Mouse (Mus musculus) CH12F3 (cell line): ENCODE data around the gene Tle1.

Experiments used
- in situ Hi-C: fragments of 300-500 bp; cut with MboI; formaldehyde crosslinking; loops from 2 replicates; pipeline ENCODE4 v1.14.3; 2020; ENCODE audit warnings: low sequenced_read_pairs

The Tle1 gene

GRCm38 (mm10) chr4:72067937-72068336 is 132.8 kb downstream of the Tle1 start:
- in situ Hi-C loops: no loop called here
